Mouse (Mus musculus) neural tube, postnatal 0 days (tissue): ENCODE data around the gene Ltbr. TPM values are rescaled to one million over a fixed set of nuclear protein-coding genes. Genes with fewer than 3 reads are reported as not detected.

ENCODE experiments used
- polyA plus RNA-seq: library from polyadenylated mRNA; unstranded; fragments of >200 nt; fragmentation: Nextera tagmentation; extraction: Ambion mirVana; gene quantifications from 2 replicates; pipeline ENCODE4 v1.2.1, GENCODE M21; 2015

Ltbr gene
- 17.2 and 19.2 TPM in 2 replicates for polyA plus RNA-seq

DNA sequence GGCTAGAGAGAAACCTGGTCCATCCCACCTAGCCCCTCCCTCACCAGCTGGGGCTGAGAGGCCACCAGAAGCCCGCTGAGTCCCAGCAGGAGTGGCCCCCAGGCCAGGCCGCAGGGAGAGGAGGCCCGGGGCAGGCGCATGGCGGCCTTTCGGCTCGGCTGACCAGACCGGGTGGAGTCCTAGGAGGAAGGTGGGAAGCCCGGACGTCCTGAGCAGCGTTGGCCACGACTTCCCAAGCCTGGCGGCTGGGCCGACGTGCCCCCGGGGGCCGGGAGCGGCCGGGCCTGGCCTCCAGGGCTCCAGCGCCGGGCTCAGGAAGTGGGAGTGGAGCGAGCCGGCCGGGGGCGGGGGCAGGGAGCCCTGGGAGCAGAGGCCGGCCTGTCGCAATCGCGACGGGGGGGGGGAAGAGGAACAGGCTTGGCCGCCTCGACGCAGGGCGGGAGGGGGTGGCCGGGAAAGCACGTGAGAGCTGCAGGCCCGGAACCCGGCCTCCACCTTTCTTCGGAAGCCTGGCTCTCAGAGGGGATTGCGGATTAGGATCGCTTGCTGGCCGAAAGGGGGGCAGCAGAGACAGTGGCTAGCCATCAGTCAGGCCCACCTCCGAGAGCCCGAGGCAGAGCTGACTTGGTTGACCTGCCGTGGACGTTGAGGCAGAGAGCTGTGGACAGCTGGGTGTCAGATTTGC is at the start of gene Ltbr:
Gene Ltbr, minus strand, starts transcription at position 340 of the 685 bp plus-strand sequence.

DNA sequence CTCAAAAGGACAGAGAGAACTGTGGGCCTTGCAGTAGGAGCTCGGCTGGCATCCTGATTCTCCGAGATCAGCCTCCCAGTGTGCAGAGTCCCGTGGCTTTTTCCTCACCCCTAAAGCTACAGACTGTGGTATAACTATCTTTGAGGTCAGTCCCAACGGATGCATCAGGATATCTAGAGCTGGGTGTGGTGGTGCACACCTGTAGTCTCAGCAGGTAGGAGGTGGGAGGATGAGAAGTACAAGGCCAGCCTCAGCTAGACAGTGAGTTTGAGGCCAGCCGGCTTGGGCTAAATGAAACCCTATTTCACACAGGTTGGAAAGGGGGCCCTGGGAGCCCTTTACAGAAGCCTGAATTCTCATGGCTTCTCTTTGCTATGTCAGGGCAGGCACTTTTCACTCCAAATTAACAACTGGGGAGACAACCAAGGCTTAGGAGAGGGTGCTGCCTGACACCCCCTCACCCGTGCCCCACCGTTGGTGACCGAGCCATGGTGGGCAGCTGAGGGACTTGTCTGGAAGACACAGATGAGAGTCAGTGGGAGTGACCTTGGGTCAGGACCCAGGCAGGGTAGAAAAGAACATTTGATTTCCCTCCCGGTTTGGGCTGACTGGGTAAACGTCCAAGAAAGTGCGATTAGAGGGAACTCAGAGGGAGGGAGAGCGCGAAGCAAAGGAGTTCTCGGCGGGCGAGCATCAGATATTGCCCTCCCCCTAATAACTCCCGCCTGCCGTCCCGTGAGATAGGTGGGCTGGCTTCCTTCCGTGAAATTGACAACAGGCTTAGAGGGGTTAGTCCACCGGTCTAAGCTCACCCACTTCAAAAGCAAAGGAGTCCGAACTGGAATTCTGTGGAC is 35.3 kb upstream of the Ltbr start, which contains the start of gene Tnfrsf1a:
Gene Tnfrsf1a, plus strand, starts transcription at position 642 of the 854 bp plus-strand sequence.

DNA sequence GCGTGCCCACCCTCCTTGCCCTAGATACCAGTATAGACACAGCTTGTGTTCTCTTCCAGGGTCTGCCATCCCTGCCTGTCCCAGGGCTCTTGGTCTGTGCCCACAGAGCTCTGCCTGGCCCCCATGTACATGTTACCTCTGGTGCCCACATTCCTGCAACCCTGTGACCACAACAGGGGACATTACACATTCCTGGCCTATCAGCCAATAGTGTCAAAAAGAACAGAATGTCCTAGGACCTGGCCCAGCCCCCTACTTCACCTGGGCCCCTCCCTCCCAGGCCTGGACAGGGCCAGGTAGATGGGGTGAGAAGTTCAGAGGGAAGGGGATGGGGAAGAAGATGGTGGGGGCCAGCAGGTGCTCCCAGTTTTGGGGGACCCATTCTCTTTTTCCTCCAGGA is 6.6 kb upstream of the Ltbr start, which contains the start of gene Scnn1a:
Gene Scnn1a, plus strand, starts transcription at position 337 of the 400 bp plus-strand sequence.

DNA sequence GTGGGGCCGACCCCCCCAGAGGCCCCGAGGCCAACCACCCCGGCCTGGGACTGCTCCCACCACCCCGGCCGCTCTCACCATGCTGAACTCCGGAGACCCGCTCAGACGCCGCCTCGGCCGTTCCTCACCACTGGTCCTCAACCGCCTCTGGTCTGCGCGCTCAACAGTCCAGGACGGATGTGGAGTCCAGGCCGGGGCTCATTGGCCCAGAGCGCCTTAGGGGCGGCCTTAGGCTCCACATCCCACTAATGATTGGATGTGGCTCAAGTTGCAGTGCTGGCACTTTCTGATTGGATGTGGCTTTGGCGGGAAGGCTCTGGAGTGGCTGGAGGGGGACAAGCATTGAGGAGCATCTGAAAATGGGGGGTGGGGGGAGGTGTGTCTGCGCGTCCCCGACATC is 27.8 kb downstream of the Ltbr start, which contains the start of gene Tuba3a:
Gene Tuba3a, minus strand, starts transcription at position 153 of the 400 bp plus-strand sequence.

Other genes with a start within 250 kb of the Ltbr start
- gene Lpar5, start 246.0 kb downstream of the Ltbr start, polyA plus RNA-seq = 0.71 and 0.94 TPM in 2 replicates
- 90.4 and 92.6 TPM in 2 replicates for gene Chd4, start 217.9 kb downstream of the Ltbr start, polyA plus RNA-seq
- gene Nop2, start 182.0 kb downstream of the Ltbr start, polyA plus RNA-seq = 37.5 and 39.7 TPM in 2 replicates
- 24.5 and 27.5 TPM in 2 replicates for gene Iffo1, start 168.6 kb downstream of the Ltbr start, polyA plus RNA-seq
- 1,880 and 2,030 TPM in 2 replicates for gene Gapdh, start 147.4 kb downstream of the Ltbr start, polyA plus RNA-seq
- gene Ncapd2, start 122.2 kb downstream of the Ltbr start, polyA plus RNA-seq = 17.6 and 23.0 TPM in 2 replicates
- gene Mrpl51, start 122.1 kb downstream of the Ltbr start, polyA plus RNA-seq = 166 and 188 TPM in 2 replicates
- 148 and 157 TPM in 2 replicates for gene Vamp1, start 98.3 kb downstream of the Ltbr start, polyA plus RNA-seq
- 7.7 and 9.3 TPM in 2 replicates for gene Tapbpl, start 82.0 kb downstream of the Ltbr start, polyA plus RNA-seq
- 2.5 TPM in 2 replicates for gene Cd27, start 76.9 kb downstream of the Ltbr start, polyA plus RNA-seq
- gene Tuba3a, start 27.8 kb downstream of the Ltbr start, polyA plus RNA-seq = not detected in 2 replicates
- gene Scnn1a, start 6.8 kb upstream of the Ltbr start, polyA plus RNA-seq = 1.2 and 1.6 TPM in 2 replicates
- gene Tnfrsf1a, start 35.5 kb upstream of the Ltbr start, polyA plus RNA-seq = 16.0 and 20.3 TPM in 2 replicates
- 0.18 and 0.23 TPM in 2 replicates for gene Plekhg6, start 66.9 kb upstream of the Ltbr start, polyA plus RNA-seq
- gene Cd9, start 180.9 kb upstream of the Ltbr start, polyA plus RNA-seq = 175 and 216 TPM in 2 replicates
- 21.2 and 23.3 TPM in 2 replicates for gene Vwf, start 232.9 kb upstream of the Ltbr start, polyA plus RNA-seq